Mouse (Mus musculus): ENCODE results near the gene Tcap. TPM values are rescaled to one million over a fixed set of nuclear protein-coding genes. Genes with fewer than 3 reads are reported as not detected.

Gene Tcap
- polyA plus RNA-seq, 1 experiment from 2014 or later, result 0.44 TPM

GRCm38 (mm10) chr11:98367171-98367862 lies 16.3 kb upstream of the Tcap start:
- H3K4me3 ChIP-seq (ENCODE audit: low read depth, low read length), result no peak overlapping the region
- H3K27ac ChIP-seq (ENCODE audit: low read depth, low read length), result no peak overlapping the region
- 81% methylated on average over 10 of the region's 10 CpGs for WGBS
- H3K9me3 ChIP-seq (ENCODE audit: control insufficient read depth), result no peaks in the 10 kb centered on the region
- no peaks in the 10 kb centered on the region; the same call in 1 of the 2 replicates for H3K36me3 ChIP-seq (ENCODE audit: control insufficient read depth, insufficient read depth)
- no peak overlapping the region for H3K9ac ChIP-seq (ENCODE audit: low read depth, low read length)
- no peaks in the 10 kb centered on the region for H3K27me3 ChIP-seq (replicated peaks; ENCODE audit: control insufficient read depth, insufficient read depth, low read length)
- ATAC-seq, result no peak
- H3K4me2 ChIP-seq (replicated peaks; ENCODE audit: low read depth), result no peak overlapping the region
- no peaks in the 10 kb centered on the region for H3K4me1 ChIP-seq (replicated peaks; ENCODE audit: control insufficient read depth, insufficient read depth, low read length)
- no peak for TF ChIP-seq CTCF (IDR thresholded peaks at IDR 0.05; ENCODE audit: low read depth)

GRCm38 (mm10) chr11:98367863-98368186 lies 15.8 kb upstream of the Tcap start:
- no peaks in the 10 kb centered on the region for H3K9me3 ChIP-seq (ENCODE audit: control insufficient read depth)
- no peaks in the 10 kb centered on the region; the same call in 1 of the 2 replicates for H3K36me3 ChIP-seq (ENCODE audit: control insufficient read depth, insufficient read depth)
- no peak overlapping the region for H3K9ac ChIP-seq (ENCODE audit: low read depth, low read length)
- no peaks in the 10 kb centered on the region for H3K27me3 ChIP-seq (replicated peaks; ENCODE audit: control insufficient read depth, insufficient read depth, low read length)
- H3K4me2 ChIP-seq (replicated peaks; ENCODE audit: low read depth), result no peak overlapping the region
- no peak overlapping the region for H3K27ac ChIP-seq (ENCODE audit: low read depth, low read length)
- 77% methylated on average over 7 of the region's 7 CpGs for WGBS
- H3K4me1 ChIP-seq (replicated peaks; ENCODE audit: control insufficient read depth, insufficient read depth, low read length), result no peaks in the 10 kb centered on the region
- no peak for TF ChIP-seq CTCF (IDR thresholded peaks at IDR 0.05; ENCODE audit: low read depth)
- no peak overlapping the region for H3K4me3 ChIP-seq (ENCODE audit: low read depth, low read length)
- ATAC-seq, result no peak

- WGBS, result 74% methylated on average over 6 of the region's 6 CpGs
- ATAC-seq, result no peak
- no peaks in the 10 kb centered on the region for H3K27me3 ChIP-seq (replicated peaks; ENCODE audit: control insufficient read depth, insufficient read depth, low read length)
- no peaks in the 10 kb centered on the region for H3K9me3 ChIP-seq (ENCODE audit: control insufficient read depth)
- no peak overlapping the region for H3K4me2 ChIP-seq (replicated peaks; ENCODE audit: low read depth)
- no peak overlapping the region for H3K27ac ChIP-seq (ENCODE audit: low read depth, low read length)
- no peak overlapping the region for H3K4me3 ChIP-seq (ENCODE audit: low read depth, low read length)
- TF ChIP-seq CTCF (IDR thresholded peaks at IDR 0.05; ENCODE audit: low read depth), result no peak
- no peaks in the 10 kb centered on the region for H3K4me1 ChIP-seq (replicated peaks; ENCODE audit: control insufficient read depth, insufficient read depth, low read length)
- peaks cover 5% of the 10 kb centered on the region; the same call in 1 of the 2 replicates for H3K36me3 ChIP-seq (ENCODE audit: control insufficient read depth, insufficient read depth)
- H3K9ac ChIP-seq (ENCODE audit: low read depth, low read length), result 0 out of 2 replicates have a peak overlapping the region, but pooled peaks have one; percentile 7
Observed at GRCm38 (mm10) chr11:98369337-98369736, 14.3 kb upstream of the Tcap start.

- Histone ChIP-seq H3K27ac (ENCODE audit: low read depth, low read length) (no peak overlapping the region), H3K4me1 (replicated peaks; ENCODE audit: control insufficient read depth, insufficient read depth, low read length) (no peaks in the 10 kb centered on the region), H3K9ac (ENCODE audit: low read depth, low read length) (no peak overlapping the region), H3K9me3 (ENCODE audit: control insufficient read depth) (no peaks in the 10 kb centered on the region), H3K36me3 (ENCODE audit: control insufficient read depth, insufficient read depth) (peaks cover 18% of the 10 kb centered on the region), H3K27me3 (replicated peaks; ENCODE audit: control insufficient read depth, insufficient read depth, low read length) (no peaks in the 10 kb centered on the region), H3K4me3 (ENCODE audit: low read depth, low read length) (no peak overlapping the region), H3K4me2 (replicated peaks; ENCODE audit: low read depth) (no peak overlapping the region)
- WGBS, result 86% methylated on average over 2 of the region's 2 CpGs
- TF ChIP-seq CTCF (IDR thresholded peaks at IDR 0.05; ENCODE audit: low read depth), result no peak
- no peak for ATAC-seq
Observed at GRCm38 (mm10) chr11:98370588-98370987, 13.0 kb upstream of the Tcap start.

- Histone ChIP-seq H3K27ac (ENCODE audit: low read depth, low read length) (no peak overlapping the region), H3K4me1 (replicated peaks; ENCODE audit: control insufficient read depth, insufficient read depth, low read length) (no peaks in the 10 kb centered on the region), H3K36me3 (ENCODE audit: control insufficient read depth, insufficient read depth) (peaks cover 29% of the 10 kb centered on the region), H3K27me3 (replicated peaks; ENCODE audit: control insufficient read depth, insufficient read depth, low read length) (no peaks in the 10 kb centered on the region), H3K4me3 (ENCODE audit: low read depth, low read length) (no peak overlapping the region), H3K4me2 (replicated peaks; ENCODE audit: low read depth) (no peak overlapping the region), H3K9me3 (ENCODE audit: control insufficient read depth) (no peaks in the 10 kb centered on the region), H3K9ac (ENCODE audit: low read depth, low read length) (no peak overlapping the region)
- no peak for ATAC-seq
- no peak for TF ChIP-seq CTCF (IDR thresholded peaks at IDR 0.05; ENCODE audit: low read depth)
- WGBS, result 67% methylated on average over 10 of the region's 10 CpGs
Observed at GRCm38 (mm10) chr11:98371556-98372240, 11.9 kb upstream of the Tcap start.

- peak; percentile 95 for TF ChIP-seq CTCF (IDR thresholded peaks at IDR 0.05; ENCODE audit: low read depth)
- Histone ChIP-seq H3K4me2 (replicated peaks; ENCODE audit: low read depth) (no peak overlapping the region), H3K27me3 (replicated peaks; ENCODE audit: control insufficient read depth, insufficient read depth, low read length) (no peaks in the 10 kb centered on the region), H3K36me3 (ENCODE audit: control insufficient read depth, insufficient read depth) (peaks cover 36% of the 10 kb centered on the region), H3K9ac (ENCODE audit: low read depth, low read length) (no peak overlapping the region), H3K4me1 (replicated peaks; ENCODE audit: control insufficient read depth, insufficient read depth, low read length) (no peaks in the 10 kb centered on the region), H3K27ac (ENCODE audit: low read depth, low read length) (no peak overlapping the region), H3K9me3 (ENCODE audit: control insufficient read depth) (no peaks in the 10 kb centered on the region), H3K4me3 (ENCODE audit: low read depth, low read length) (no peak overlapping the region)
- 0 out of 2 replicates have a peak, but pooled peaks have one; percentile 21 for ATAC-seq
- WGBS, result 9% methylated on average over 2 of the region's 2 CpGs
Observed at GRCm38 (mm10) chr11:98372406-98372805, 11.2 kb upstream of the Tcap start.
